7 mouse cellular contexts compared by ENCODE assay signal in genomic region chr3:95666124-95666844, GRCm38 (mm10). TPM values are rescaled to one million over a fixed set of nuclear protein-coding genes. Genes with fewer than 3 reads are reported as not detected.
DNase-seq lines count a peak whose midpoint lies in the region; ATAC-seq and TF ChIP-seq lines count a peak whose summit lies in the region.

No protein-coding gene starts in this region.

- no peak for TF ChIP-seq CTCF in ES-Bruce4 (IDR thresholded peaks at IDR 0.05; ENCODE audit: low read depth, low read length)
- no peak for TF ChIP-seq CTCF in liver, embryonic 14.5 days (IDR thresholded peaks at IDR 0.05; ENCODE audit: low read depth)
- no peak for TF ChIP-seq CTCF in stomach, postnatal 0 days (IDR thresholded peaks at IDR 0.05; ENCODE audit: low read depth)

- peak; percentile 90 for TF ChIP-seq EP300 in ES-Bruce4 (IDR thresholded peaks at IDR 0.05; ENCODE audit: insufficient read depth, low read depth, low read length)
- peak; percentile 59 for TF ChIP-seq EP300 in liver, embryonic 14.5 days (IDR thresholded peaks at IDR 0.05; ENCODE audit: low read depth)
- TF ChIP-seq EP300 in stomach, postnatal 0 days (optimal IDR thresholded peaks at IDR 0.05), result no peak

- H3K27me3 ChIP-seq in ES-Bruce4 (ENCODE audit: control insufficient read depth, insufficient read depth, low read length, poor library complexity, severe bottlenecking), result no peaks in the 10 kb centered on the region
- H3K27me3 ChIP-seq in heart, embryonic 10.5 days (ENCODE audit: insufficient read depth, poor library complexity, severe bottlenecking), result no peaks in the 10 kb centered on the region
- no peaks in the 10 kb centered on the region for H3K27me3 ChIP-seq in liver, embryonic 14.5 days (ENCODE audit: control insufficient read depth, insufficient read depth, low read length)
- no peaks in the 10 kb centered on the region for H3K27me3 ChIP-seq in stomach, postnatal 0 days (ENCODE audit: control insufficient read depth, insufficient read depth, low read length)
- no peaks in the 10 kb centered on the region for H3K27me3 ChIP-seq in midbrain, embryonic 10.5 days (ENCODE audit: low read depth, poor library complexity, severe bottlenecking)

- peak; percentile 76 for ATAC-seq in liver, embryonic 14.5 days (ENCODE audit: insufficient read depth)
- ATAC-seq in stomach, postnatal 0 days (ENCODE audit: low FRiP score, low TSS enrichment), result peak; percentile 49

- WGBS in heart, embryonic 10.5 days, result 23% methylated on average over 6 of the region's 6 CpGs
- 41% methylated on average over 6 of the region's 6 CpGs for WGBS in liver, embryonic 14.5 days (ENCODE audit: insufficient replicate concordance)
- WGBS in stomach, postnatal 0 days, result 16% methylated on average over 6 of the region's 6 CpGs
- WGBS in midbrain, embryonic 10.5 days, result 71% methylated on average over 6 of the region's 6 CpGs

- no peak overlapping the region for H3K4me3 ChIP-seq in ES-Bruce4 (ENCODE audit: low read depth, low read length)
- H3K4me3 ChIP-seq in heart, embryonic 10.5 days, result peak overlapping the region; percentile 33
- 0 out of 4 replicates have a peak overlapping the region, but pooled peaks of 1 of the 2 experiments have one; percentile 1 for H3K4me3 ChIP-seq in liver, embryonic 14.5 days (ENCODE audit: insufficient read depth in 1 of 2, low read depth in 2 of 2, low read length in 2 of 2)
- H3K4me3 ChIP-seq in stomach, postnatal 0 days (ENCODE audit: low read depth, low read length), result no peak overlapping the region
- H3K4me3 ChIP-seq in midbrain, embryonic 10.5 days, result no peak overlapping the region

- peak overlapping the region; percentile 77 for H3K9ac ChIP-seq in ES-Bruce4 (ENCODE audit: low read depth, poor library complexity, severe bottlenecking)
- H3K9ac ChIP-seq in liver, embryonic 14.5 days (replicated peaks), result peak overlapping the region; percentile 14
- no peak overlapping the region for H3K9ac ChIP-seq in stomach, postnatal 0 days (ENCODE audit: low read length)

- peaks cover 8% of the 10 kb centered on the region for H3K4me1 ChIP-seq in ES-Bruce4 (ENCODE audit: control insufficient read depth, insufficient read depth, low read length)
- H3K4me1 ChIP-seq in heart, embryonic 10.5 days, result peaks cover 69% of the 10 kb centered on the region
- peaks cover 57 to 70% of the 10 kb centered on the region in 2 experiments for H3K4me1 ChIP-seq in liver, embryonic 14.5 days (replicated peaks; ENCODE audit: control insufficient read depth in 2 of 2, insufficient read depth in 2 of 2, low read length in 1 of 2)
- H3K4me1 ChIP-seq in stomach, postnatal 0 days (replicated peaks; ENCODE audit: control insufficient read depth, insufficient read depth), result peaks cover 18% of the 10 kb centered on the region; the same call in 1 of the 2 replicates
- H3K4me1 ChIP-seq in midbrain, embryonic 10.5 days, result peaks cover 43% of the 10 kb centered on the region

- H3K27ac ChIP-seq in ES-Bruce4 (ENCODE audit: insufficient read depth, low read length), result peak overlapping the region; percentile 95
- peak overlapping the region; percentile 83 for H3K27ac ChIP-seq in heart, embryonic 10.5 days
- peak overlapping the region; percentile 77 for H3K27ac ChIP-seq in liver, embryonic 14.5 days
- peak overlapping the region; percentile 94 for H3K27ac ChIP-seq in stomach, postnatal 0 days (replicated peaks)
- H3K27ac ChIP-seq in midbrain, embryonic 10.5 days (replicated peaks), result no peak overlapping the region

- DNase-seq in R1 (ENCODE audit: low read depth, low spot score), result peak; percentile 93
- DNase-seq in heart, embryonic 10.5 days (ENCODE audit: low spot score), result peak; percentile 95
- peak; percentile 73 to 86 (median 81) for DNase-seq in liver, embryonic 14.5 days (ENCODE audit: low read depth in 3 of 3, low spot score in 3 of 3)
- peak; percentile 86 for DNase-seq in stomach, postnatal 0 days (ENCODE audit: low spot score)
- no peak for DNase-seq in layer of hippocampus, adult 9-11 months
- DNase-seq in midbrain, embryonic 10.5 days (ENCODE audit: low spot score), result no peak

- TF ChIP-seq POLR2A in ES-Bruce4 (IDR thresholded peaks at IDR 0.05; ENCODE audit: insufficient read depth, low read length), result no peak

- H3K9me3 ChIP-seq in ES-Bruce4 (replicated peaks; ENCODE audit: control insufficient read depth, insufficient read depth, low read length, poor library complexity, severe bottlenecking), result no peaks in the 10 kb centered on the region
- H3K9me3 ChIP-seq in heart, embryonic 10.5 days, result no peaks in the 10 kb centered on the region
- no peaks in the 10 kb centered on the region for H3K9me3 ChIP-seq in liver, embryonic 14.5 days (ENCODE audit: control insufficient read depth, low read length)
- H3K9me3 ChIP-seq in stomach, postnatal 0 days (ENCODE audit: control insufficient read depth, low read length), result no peaks in the 10 kb centered on the region
- H3K9me3 ChIP-seq in midbrain, embryonic 10.5 days (replicated peaks), result no peaks in the 10 kb centered on the region

- peak overlapping the region; percentile 45 for H3K4me2 ChIP-seq in liver, embryonic 14.5 days (ENCODE audit: low read depth)
- H3K4me2 ChIP-seq in stomach, postnatal 0 days (replicated peaks; ENCODE audit: low read depth), result no peak overlapping the region

- H3K36me3 ChIP-seq in ES-Bruce4 (ENCODE audit: control insufficient read depth, insufficient read depth, low read length, poor library complexity, severe bottlenecking), result peaks cover 33% of the 10 kb centered on the region
- peaks cover 63% of the 10 kb centered on the region for H3K36me3 ChIP-seq in heart, embryonic 10.5 days
- H3K36me3 ChIP-seq in liver, embryonic 14.5 days (replicated peaks; ENCODE audit: control insufficient read depth, insufficient read depth, low read depth), result peaks cover 49% of the 10 kb centered on the region
- peaks cover 7% of the 10 kb centered on the region; the same call in 1 of the 2 replicates for H3K36me3 ChIP-seq in stomach, postnatal 0 days (ENCODE audit: control insufficient read depth, insufficient read depth, low read length)
- peaks cover 89% of the 10 kb centered on the region for H3K36me3 ChIP-seq in midbrain, embryonic 10.5 days

RNA-seq across cellular contexts. Expression of gene Mcl1, which starts 7.7 kb away (rescaled TPM):
- polyA plus RNA-seq in ES-Bruce4 (2011; ENCODE audit: insufficient read depth, insufficient read length, low read depth, missing spikeins), result 247 and 264 TPM in 2 replicates
- 37.7 and 50.2 TPM in 2 replicates for polyA plus RNA-seq in heart, embryonic 10.5 days (2016; fragmentation: Nextera tagmentation; extraction: Ambion mirVana)
- polyA plus RNA-seq in liver, embryonic 14.5 days (2012; rRNA removed), result 26.6 and 34.6 TPM in 2 replicates
- 39.2 and 45.0 TPM in 2 replicates for polyA plus RNA-seq in liver, embryonic 14.5 days (2014; fragmentation: Nextera tagmentation; extraction: Ambion mirVana)
- polyA plus RNA-seq in stomach, postnatal 0 days (2015; fragmentation: Nextera tagmentation; extraction: Ambion mirVana), result 57.9 and 59.2 TPM in 2 replicates
- 41.9 and 47.6 TPM in 2 replicates for polyA plus RNA-seq in midbrain, embryonic 10.5 days (2016; fragmentation: Nextera tagmentation; extraction: Ambion mirVana)

RNA-seq across cellular contexts. Expression of gene Adamtsl4, which starts 21.4 kb away (rescaled TPM):
- 6.9 and 10.1 TPM in 2 replicates for polyA plus RNA-seq in ES-Bruce4 (2011; ENCODE audit: insufficient read depth, insufficient read length, low read depth, missing spikeins)
- polyA plus RNA-seq in heart, embryonic 10.5 days (2016; fragmentation: Nextera tagmentation; extraction: Ambion mirVana), result 4.2 and 5.7 TPM in 2 replicates
- polyA plus RNA-seq in liver, embryonic 14.5 days (2012; rRNA removed), result 0.12 and 0.43 TPM in 2 replicates
- polyA plus RNA-seq in liver, embryonic 14.5 days (2014; fragmentation: Nextera tagmentation; extraction: Ambion mirVana), result 0.17 and 0.47 TPM in 2 replicates
- polyA plus RNA-seq in stomach, postnatal 0 days (2015; fragmentation: Nextera tagmentation; extraction: Ambion mirVana), result 9.4 and 10.4 TPM in 2 replicates
- polyA plus RNA-seq in midbrain, embryonic 10.5 days (2016; fragmentation: Nextera tagmentation; extraction: Ambion mirVana), result 0.78 and 1.4 TPM in 2 replicates

RNA-seq across cellular contexts. Expression of gene Ensa, which starts 41.5 kb away (rescaled TPM):
- 67.4 and 68.5 TPM in 2 replicates for polyA plus RNA-seq in ES-Bruce4 (2011; ENCODE audit: insufficient read depth, insufficient read length, low read depth, missing spikeins)
- 59.3 and 67.2 TPM in 2 replicates for polyA plus RNA-seq in heart, embryonic 10.5 days (2016; fragmentation: Nextera tagmentation; extraction: Ambion mirVana)
- 10.2 and 14.9 TPM in 2 replicates for polyA plus RNA-seq in liver, embryonic 14.5 days (2012; rRNA removed)
- 26.8 and 27.1 TPM in 2 replicates for polyA plus RNA-seq in liver, embryonic 14.5 days (2014; fragmentation: Nextera tagmentation; extraction: Ambion mirVana)
- polyA plus RNA-seq in stomach, postnatal 0 days (2015; fragmentation: Nextera tagmentation; extraction: Ambion mirVana), result 42.3 and 44.2 TPM in 2 replicates
- polyA plus RNA-seq in midbrain, embryonic 10.5 days (2016; fragmentation: Nextera tagmentation; extraction: Ambion mirVana), result 90.1 and 101 TPM in 2 replicates

Comparison
In these comparisons a context has a peak if more than half of its experiments do, and no peak if none do; other contexts are left out.
1. DNase-seq: peak in R1 (single experiment), heart, embryonic 10.5 days (single experiment), liver, embryonic 14.5 days (3 of 3) and stomach, postnatal 0 days (single experiment); none in layer of hippocampus, adult 9-11 months (single experiment) and midbrain, embryonic 10.5 days (single experiment).